Mouse (Mus musculus) heart, embryonic 10.5 days (tissue): Measurements from ENCODE around the gene Syce3. TPM values are rescaled to one million over a fixed set of nuclear protein-coding genes. Genes with fewer than 3 reads are reported as not detected.

Experiments used
- DNase-seq: peaks from one replicate; pipeline ENCODE4 v3.0.0-alpha.2; 2017; ENCODE audit warnings: low spot score
- H3K27ac ChIP-seq: fragments of 300-500 bp; sonication (generic); 2 replicates; pipeline ENCODE4 v1.5.1; 2016; ENCODE audit warnings: mild to moderate bottlenecking
- H3K27me3 ChIP-seq: fragments of 300-500 bp; sonication (generic); 2 replicates; pipeline ENCODE4 v1.6.1; 2016; ENCODE audit warnings: mild to moderate bottlenecking; ENCODE audit not compliant: poor library complexity, insufficient read depth, severe bottlenecking
- H3K36me3 ChIP-seq: fragments of 300-500 bp; sonication (generic); 2 replicates; pipeline ENCODE4 v1.6.1; 2016; ENCODE audit warnings: mild to moderate bottlenecking, moderate library complexity
- H3K4me1 ChIP-seq: fragments of 300-500 bp; sonication (generic); 2 replicates; pipeline ENCODE4 v1.6.1; 2016; ENCODE audit warnings: mild to moderate bottlenecking
- H3K4me3 ChIP-seq: fragments of 300-500 bp; sonication (generic); 2 replicates; pipeline ENCODE4 v1.5.1; 2016; ENCODE audit warnings: mild to moderate bottlenecking, moderate library complexity
- H3K9me3 ChIP-seq: fragments of 300-500 bp; sonication (generic); 2 replicates; pipeline ENCODE4 v1.6.1; 2016; ENCODE audit warnings: mild to moderate bottlenecking, moderate library complexity
- WGBS: fragments of 180-500 bp; shearing (Covaris S2); methylation state at CpG from one replicate; pipeline ENCODE4 v1.1.7; 2016; 5-methylcytosine and 5-hydroxymethylcytosine counted together
- polyA plus RNA-seq: library from polyadenylated mRNA; unstranded; fragments of >200 nt; fragmentation: Nextera tagmentation; extraction: Ambion mirVana; gene quantifications from 2 replicates; pipeline ENCODE4 v1.2.1, GENCODE M21; 2016

Syce3 gene
- polyA plus RNA-seq, 1 experiment from 2014 or later = not detected

DNA sequence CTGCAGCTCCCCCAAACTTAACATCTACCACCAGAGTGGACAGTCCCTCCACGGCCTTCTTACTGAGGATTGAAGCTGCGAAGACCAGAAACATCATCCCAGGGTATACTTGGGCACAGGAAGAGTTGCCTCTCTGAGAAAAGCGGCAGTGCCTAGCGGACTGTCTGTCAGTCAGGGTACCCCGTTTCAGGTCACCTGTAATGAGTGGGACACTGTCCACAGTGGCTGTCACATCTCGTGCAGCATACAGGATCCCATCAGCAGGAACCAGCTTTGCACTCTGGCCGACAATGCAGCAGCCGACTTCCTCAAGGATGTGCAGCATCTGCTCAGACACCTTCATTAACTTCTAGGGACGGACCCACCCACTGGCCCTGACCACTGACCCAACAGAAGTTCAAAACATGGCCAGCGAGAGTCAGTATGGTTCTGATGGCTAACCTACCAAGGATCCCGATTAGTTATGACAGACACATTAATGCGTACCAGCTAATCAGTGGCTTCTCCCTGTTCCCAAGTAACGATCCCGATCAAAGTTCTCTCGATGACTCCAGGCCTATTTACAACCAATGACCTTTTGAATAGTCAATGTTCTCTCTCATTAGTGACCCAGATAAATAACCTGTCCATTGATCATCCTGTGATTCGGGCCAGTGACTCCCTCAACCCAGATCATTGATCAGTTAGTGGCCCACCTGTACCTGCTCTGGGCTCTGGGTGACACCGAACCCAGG, 35.3 kb downstream of the Syce3 start:
- no peak for DNase-seq
- WGBS = 89% methylated on average over 17 of the region's 17 CpGs
- Histone ChIP-seq H3K4me1 (peaks cover 50% of the 10 kb centered on the region), H3K27ac (no peak overlapping the region), H3K4me3 (peak overlapping the region; percentile 76), H3K27me3 (peaks cover 41% of the 10 kb centered on the region), H3K36me3 (peaks cover 28% of the 10 kb centered on the region), H3K9me3 (no peaks in the 10 kb centered on the region)

DNA sequence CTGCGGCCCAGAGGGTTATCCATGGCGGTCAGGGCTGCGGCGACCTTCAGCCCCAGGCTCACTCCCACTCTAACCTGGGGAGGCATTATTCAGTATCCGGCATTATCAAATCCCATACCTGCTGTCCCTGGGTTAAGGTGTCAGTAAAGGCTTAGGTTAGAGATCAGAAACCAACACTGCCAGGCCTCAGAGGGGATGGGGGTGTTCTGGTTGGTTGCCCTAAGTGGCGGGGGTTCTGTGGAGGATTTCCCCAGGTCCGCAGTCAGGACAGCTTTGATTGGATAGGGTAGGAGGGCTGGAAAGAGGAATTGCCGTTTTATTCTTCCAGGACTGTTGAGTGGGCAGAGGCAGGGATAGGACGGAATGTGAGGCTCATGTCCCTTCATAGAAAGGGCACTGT, 36.0 kb downstream of the Syce3 start:
- H3K9me3 ChIP-seq = no peaks in the 10 kb centered on the region
- DNase-seq = no peak
- H3K4me1 ChIP-seq = peaks cover 46% of the 10 kb centered on the region
- H3K27ac ChIP-seq = peak overlapping the region; percentile 94
- H3K27me3 ChIP-seq = peaks cover 36% of the 10 kb centered on the region
- WGBS = 52% methylated on average over 9 of the region's 9 CpGs
- H3K4me3 ChIP-seq = peak overlapping the region; percentile 76
- peaks cover 35% of the 10 kb centered on the region for H3K36me3 ChIP-seq

DNA sequence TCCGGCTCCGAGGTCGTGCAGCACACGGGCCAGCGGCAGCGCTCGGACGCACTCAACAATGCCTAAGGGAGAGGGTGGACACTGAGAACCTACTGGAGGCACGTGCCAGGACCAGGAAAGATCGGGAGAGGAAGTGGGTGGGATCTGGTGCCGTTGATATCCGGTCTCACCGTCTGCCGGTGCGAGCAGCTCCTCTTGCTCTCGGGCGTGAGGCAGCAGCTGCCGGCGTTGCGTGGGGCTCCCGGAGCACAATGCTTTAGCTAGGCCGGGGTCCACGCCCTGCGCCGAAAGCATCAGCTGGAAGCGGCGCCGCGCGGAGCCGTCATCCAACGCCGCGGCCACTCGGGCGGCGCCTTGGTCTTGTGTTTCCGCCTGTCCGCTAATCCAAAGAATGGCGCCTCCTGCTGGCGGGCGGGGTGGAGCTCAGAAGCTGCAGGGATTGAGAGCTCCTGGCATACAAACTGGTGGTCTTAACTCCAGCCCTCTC, 36.5 kb downstream of the Syce3 start, which contains the start of gene Sco2:
TSS of gene Sco2 (minus strand) at position 85 of the 487 bp plus-strand sequence.
- Histone ChIP-seq H3K27ac (peak within 1 kb of the TSS; percentile 94), H3K36me3 (peaks cover 40% of the 10 kb centered on the region), H3K9me3 (no peaks in the 10 kb centered on the region), H3K4me1 (peaks cover 41% of the 10 kb centered on the region), H3K27me3 (peaks cover 31% of the 10 kb centered on the region), H3K4me3 (peak within 1 kb of the TSS; percentile 76)
- peak; percentile 97 for DNase-seq
- under 1% methylated on average over 42 of the region's 42 CpGs for WGBS

DNA sequence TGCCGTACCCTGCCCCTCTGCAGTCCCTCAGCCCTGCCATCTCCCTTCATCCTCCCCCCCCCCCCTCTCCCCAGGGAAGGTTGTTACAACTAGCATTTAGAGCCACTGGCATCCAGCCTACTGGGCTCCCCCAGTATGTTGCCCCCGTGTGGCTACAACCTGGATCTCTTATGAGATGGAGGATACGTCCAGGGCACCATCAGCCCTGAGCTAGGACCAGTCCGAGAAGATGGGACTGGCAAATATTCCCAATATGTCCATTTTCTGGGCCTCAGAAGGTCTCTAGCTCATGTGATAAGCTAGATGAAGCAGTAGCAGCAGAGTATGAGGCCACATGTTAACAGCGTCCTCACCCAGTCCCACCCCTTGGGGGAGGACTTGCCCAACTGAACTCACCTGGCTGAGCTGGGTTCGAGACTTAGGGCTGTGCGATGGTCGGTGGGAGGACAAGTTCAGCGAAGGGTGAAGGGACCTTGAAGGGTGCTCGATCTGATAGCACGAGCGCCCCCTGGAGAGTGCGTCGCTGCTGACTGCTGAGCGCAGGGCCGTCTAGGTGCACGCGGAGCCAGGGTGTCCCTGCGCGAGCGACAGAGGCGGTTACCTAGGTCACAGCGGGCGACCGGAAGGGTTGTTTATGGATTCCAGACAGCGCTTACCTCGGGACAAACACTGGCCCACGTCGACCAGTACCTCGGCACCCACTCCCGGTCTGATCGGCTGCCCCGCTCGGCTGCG, 37.1 kb downstream of the Syce3 start:
- Histone ChIP-seq H3K27ac (peak overlapping the region; percentile 94), H3K4me3 (peak overlapping the region; percentile 76), H3K4me1 (peaks cover 35% of the 10 kb centered on the region), H3K9me3 (no peaks in the 10 kb centered on the region), H3K36me3 (peaks cover 46% of the 10 kb centered on the region), H3K27me3 (peaks cover 25% of the 10 kb centered on the region)
- 2% methylated on average over 35 of the region's 35 CpGs for WGBS
- DNase-seq = peak; percentile 92

GRCm38 (mm10) chr15:89372536-89372935, 37.8 kb downstream of the Syce3 start:
- 84% methylated on average over 7 of the region's 7 CpGs for WGBS
- H3K36me3 ChIP-seq = peaks cover 53% of the 10 kb centered on the region
- DNase-seq = no peak
- H3K4me3 ChIP-seq = peak overlapping the region; percentile 76
- H3K27me3 ChIP-seq = peaks cover 18% of the 10 kb centered on the region
- no peaks in the 10 kb centered on the region for H3K9me3 ChIP-seq
- H3K4me1 ChIP-seq = peaks cover 33% of the 10 kb centered on the region
- peak overlapping the region; percentile 94; the same call in 1 of the 2 replicates for H3K27ac ChIP-seq

DNA sequence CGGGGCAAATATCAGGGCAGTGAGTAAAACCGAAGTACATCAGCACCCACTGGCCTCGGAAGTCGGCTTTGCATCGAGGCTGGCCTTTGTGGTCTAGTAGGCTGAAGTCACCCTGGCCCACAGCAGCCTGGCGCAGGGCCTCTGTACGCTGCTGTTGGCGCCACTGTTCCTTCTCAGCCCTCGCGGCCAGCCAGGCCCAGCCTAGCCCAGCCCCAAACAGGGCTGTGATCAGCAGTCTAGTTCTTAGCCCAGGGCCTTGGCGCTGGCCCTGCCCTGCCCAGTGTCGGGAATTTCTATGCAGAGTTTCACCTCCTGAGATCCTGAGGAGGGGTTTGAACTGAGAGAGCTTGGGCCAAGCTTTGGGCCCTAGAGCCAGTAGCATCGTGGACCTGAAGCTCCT, 38.2 kb downstream of the Syce3 start:
- DNase-seq = no peak
- H3K9me3 ChIP-seq = no peaks in the 10 kb centered on the region
- WGBS = 89% methylated on average over 13 of the region's 13 CpGs
- peaks cover 13% of the 10 kb centered on the region for H3K27me3 ChIP-seq
- H3K4me3 ChIP-seq = peak overlapping the region; percentile 76
- peaks cover 28% of the 10 kb centered on the region for H3K4me1 ChIP-seq
- H3K27ac ChIP-seq = peak overlapping the region; percentile 22; the same call in 1 of the 2 replicates
- H3K36me3 ChIP-seq = peaks cover 57% of the 10 kb centered on the region

DNA sequence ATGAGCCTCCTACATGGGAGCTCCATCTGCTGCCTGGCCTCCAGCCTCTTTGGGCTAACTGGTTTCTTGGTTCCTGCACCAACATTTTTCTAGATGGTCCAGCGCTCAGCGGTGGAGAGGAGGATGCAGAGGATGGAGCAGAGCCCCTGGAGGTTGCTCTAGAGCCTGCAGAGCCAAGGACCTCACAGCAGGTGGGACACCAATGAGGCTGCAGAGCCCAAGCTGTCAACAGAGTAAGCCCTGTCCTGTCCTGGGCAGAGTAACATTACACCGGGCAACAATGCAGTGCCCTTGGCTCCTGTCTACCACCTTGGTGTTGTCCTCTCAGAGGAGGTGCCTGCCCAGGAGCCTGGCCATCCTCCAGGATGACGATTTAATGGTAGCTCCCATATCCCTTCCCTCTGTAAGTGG, 45.2 kb downstream of the Syce3 start:
- peaks cover 99% of the 10 kb centered on the region for H3K36me3 ChIP-seq
- H3K9me3 ChIP-seq = no peaks in the 10 kb centered on the region
- H3K4me3 ChIP-seq = no peak overlapping the region
- WGBS = 94% methylated on average over 4 of the region's 4 CpGs
- H3K4me1 ChIP-seq = no peaks in the 10 kb centered on the region
- no peaks in the 10 kb centered on the region for H3K27me3 ChIP-seq
- no peak for DNase-seq
- no peak overlapping the region for H3K27ac ChIP-seq

DNA sequence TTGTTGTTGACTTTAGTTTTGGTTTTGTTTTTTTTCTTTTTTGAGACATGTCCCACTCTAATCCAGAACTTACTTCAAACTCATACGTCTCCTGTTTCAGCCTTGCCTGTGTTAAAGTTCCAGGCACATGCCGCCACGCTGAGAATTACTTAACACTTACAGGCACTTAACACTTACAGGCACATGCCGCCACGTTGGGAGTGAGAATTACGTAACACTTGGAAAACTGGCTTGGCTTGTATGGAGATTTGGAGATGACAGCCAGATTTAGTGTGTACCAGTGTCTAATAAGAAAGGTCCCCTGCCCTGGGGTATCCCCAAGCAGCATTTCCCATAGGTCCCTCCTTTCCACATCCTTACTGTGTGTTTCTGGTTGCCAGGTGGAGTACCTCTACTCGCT, 47.3 kb downstream of the Syce3 start:
- Histone ChIP-seq H3K27me3 (no peaks in the 10 kb centered on the region), H3K36me3 (peaks cover 90% of the 10 kb centered on the region), H3K9me3 (no peaks in the 10 kb centered on the region), H3K27ac (no peak overlapping the region), H3K4me3 (no peak overlapping the region), H3K4me1 (peaks cover 9% of the 10 kb centered on the region; the same call in 1 of the 2 replicates)
- no peak for DNase-seq
- WGBS = 91% methylated on average over 7 of the region's 7 CpGs

DNA sequence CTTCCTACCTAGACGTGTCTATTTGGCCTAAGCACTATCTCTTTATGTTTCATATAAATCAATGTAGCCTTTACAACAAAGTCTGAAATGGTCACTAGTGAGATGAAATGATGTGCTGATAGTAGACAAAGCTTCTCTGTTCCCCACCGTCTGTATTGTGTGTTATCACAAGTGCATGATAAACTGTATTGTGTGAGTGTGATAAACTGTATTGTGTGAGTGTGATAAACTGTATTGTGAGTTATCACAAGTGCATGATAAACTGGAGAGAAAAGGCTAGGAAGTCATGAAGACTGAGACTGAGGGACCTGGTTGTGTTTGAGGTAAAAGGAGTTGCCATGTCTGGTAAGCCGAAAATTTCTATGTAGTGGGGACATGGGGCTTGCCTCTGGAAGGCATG, 51.5 kb downstream of the Syce3 start:
- Histone ChIP-seq H3K4me3 (no peak overlapping the region), H3K27ac (no peak overlapping the region), H3K4me1 (peaks cover 26% of the 10 kb centered on the region), H3K9me3 (no peaks in the 10 kb centered on the region), H3K36me3 (peaks cover 49% of the 10 kb centered on the region), H3K27me3 (no peaks in the 10 kb centered on the region)
- DNase-seq = no peak
- WGBS = 63% methylated on average over 3 of the region's 3 CpGs

DNA sequence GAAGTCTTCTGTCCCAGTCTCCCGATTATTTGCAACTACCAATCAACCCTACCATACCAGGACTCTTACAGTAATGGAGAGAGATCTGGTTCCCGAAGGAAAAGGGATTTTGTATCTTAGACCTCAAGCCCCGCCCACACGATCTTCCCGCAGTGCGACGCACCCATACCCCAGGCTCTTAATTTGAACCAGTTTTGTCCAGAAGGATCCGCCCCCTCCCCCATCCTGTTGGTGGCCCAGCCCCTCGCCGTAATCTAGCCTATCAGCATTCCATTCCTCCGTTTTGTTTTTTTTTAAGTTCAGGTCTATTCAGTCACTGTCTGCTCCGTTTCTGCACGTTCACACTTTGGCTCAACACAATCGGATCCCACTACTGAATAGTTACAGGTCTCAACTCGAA, 53.9 kb downstream of the Syce3 start:
- under 1% methylated on average over 15 of the region's 15 CpGs for WGBS
- peak overlapping the region; percentile 77 for H3K4me3 ChIP-seq
- no peaks in the 10 kb centered on the region for H3K9me3 ChIP-seq
- no peaks in the 10 kb centered on the region for H3K27me3 ChIP-seq
- peaks cover 50% of the 10 kb centered on the region for H3K36me3 ChIP-seq
- DNase-seq = peak; percentile 95
- peak overlapping the region; percentile 92 for H3K27ac ChIP-seq
- peaks cover 29% of the 10 kb centered on the region for H3K4me1 ChIP-seq

- peak within 1 kb of the TSS; percentile 92 for H3K27ac ChIP-seq
- H3K9me3 ChIP-seq = no peaks in the 10 kb centered on the region
- H3K4me3 ChIP-seq = peak within 1 kb of the TSS; percentile 77
- under 1% methylated on average over 64 of the region's 64 CpGs for WGBS
- peaks cover 32% of the 10 kb centered on the region for H3K4me1 ChIP-seq
- peaks cover 50% of the 10 kb centered on the region for H3K36me3 ChIP-seq
- DNase-seq = peak; percentile 98
- no peaks in the 10 kb centered on the region for H3K27me3 ChIP-seq
These were observed 54.8 kb downstream of the Syce3 start, which contains the start of the genes Lmf2 and Ncaph2 for GRCm38 (mm10) chr15:89355241-89356187. Gene Lmf2, minus strand, starts transcription at chr15:89355659. Gene Ncaph2, plus strand, starts transcription at chr15:89355719.

DNA sequence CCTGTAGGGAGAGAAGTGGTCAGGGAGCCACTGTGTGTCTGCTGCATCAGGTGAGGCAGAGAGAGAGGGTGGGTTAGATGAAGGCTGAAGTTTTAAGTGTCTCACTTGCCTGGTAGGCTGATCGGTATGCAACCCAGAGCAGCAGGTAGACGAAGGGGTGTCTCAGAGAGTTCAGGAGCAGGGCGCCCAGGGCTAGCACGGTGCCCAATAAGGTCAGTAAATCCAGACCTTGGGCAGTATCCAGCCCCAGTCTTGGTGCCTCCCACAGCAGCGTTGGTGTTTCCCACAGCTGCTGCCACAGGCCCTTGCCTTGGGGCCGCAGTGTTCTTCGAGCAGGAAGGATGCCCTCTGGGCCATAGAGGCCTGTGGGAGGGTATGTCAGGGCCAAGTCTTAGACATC, 55.8 kb downstream of the Syce3 start:
- peak overlapping the region; percentile 77 for H3K4me3 ChIP-seq
- H3K27ac ChIP-seq = peak overlapping the region; percentile 92
- WGBS = 83% methylated on average over 7 of the region's 7 CpGs

More for the DNA sequence above, 55.8 kb downstream of the Syce3 start:
- DNase-seq = no peak
- Histone ChIP-seq H3K36me3 (peaks cover 51% of the 10 kb centered on the region), H3K9me3 (no peaks in the 10 kb centered on the region), H3K4me1 (peaks cover 34% of the 10 kb centered on the region), H3K27me3 (no peaks in the 10 kb centered on the region)
